Mouse (Mus musculus) megakaryocyte, embryonic 14.5 days (primary cell): ENCODE data around the gene Lca5.

Experiments
- FLI1 ChIP-seq: IDR thresholded peaks from 2 replicates; pipeline ENCODE4 v1.6.1; 2012; ENCODE audit warnings: low read length, inconsistent platforms, mixed read lengths
- GATA1 ChIP-seq: IDR thresholded peaks from 3 replicates; pipeline ENCODE4 v1.6.1; 2012; ENCODE audit warnings: mixed read lengths, low read length, inconsistent platforms, borderline replicate concordance

- TF ChIP-seq FLI1 (no peak), GATA1 (no peak)
Observed at GRCm38 (mm10) chr9:83370907-83371306, 70.0 kb downstream of the Lca5 start.
